Mouse (Mus musculus) heart, embryonic 15.5 days (tissue): Measurements from ENCODE around the gene Tmc4. TPM values are rescaled to one million over a fixed set of nuclear protein-coding genes. Genes with fewer than 3 reads are reported as not detected.
"Not testable (repeated sequence)": the region's sequence is repeated elsewhere in the genome, so short reads cannot be mapped to it uniquely, and the experiment has no call there.

Source experiments
- ATAC-seq: fragments of 200-750 bp; cut with Nextera tagmentation; replicated peaks from 2 replicates; pipeline ENCODE4 v1.8.0; 2017; ENCODE audit warnings: low read depth, moderate TSS enrichment; ENCODE audit not compliant: insufficient number of reproducible peaks, insufficient read depth, low FRiP score
- H3K27ac ChIP-seq: fragments of 300-500 bp; sonication (generic); 2 replicates; pipeline ENCODE4 v1.5.1; 2015; ENCODE audit warnings: mild to moderate bottlenecking, inconsistent platforms
- H3K27me3 ChIP-seq: fragments of 300-500 bp; sonication (generic); 2 replicates; pipeline ENCODE4 v1.6.1; 2015; ENCODE audit warnings: inconsistent platforms
- H3K36me3 ChIP-seq: fragments of 300-500 bp; sonication (generic); 2 replicates; pipeline ENCODE4 v1.6.1; 2015; ENCODE audit warnings: mild to moderate bottlenecking, inconsistent platforms
- H3K4me1 ChIP-seq: fragments of 300-500 bp; sonication (generic); replicated peaks from 2 replicates; pipeline ENCODE4 v1.6.1; 2015; ENCODE audit warnings: inconsistent platforms
- H3K4me2 ChIP-seq: fragments of 300-500 bp; sonication (generic); 2 replicates; pipeline ENCODE4 v1.6.1; 2015; ENCODE audit warnings: inconsistent platforms, mild to moderate bottlenecking, moderate library complexity
- H3K4me3 ChIP-seq: fragments of 300-500 bp; sonication (generic); 2 replicates; pipeline ENCODE4 v1.5.1; 2015; ENCODE audit warnings: mild to moderate bottlenecking, inconsistent platforms
- H3K9ac ChIP-seq: fragments of 300-500 bp; sonication (generic); 2 replicates; pipeline ENCODE4 v1.6.1; 2015; ENCODE audit warnings: mild to moderate bottlenecking, inconsistent platforms
- H3K9me3 ChIP-seq: fragments of 300-500 bp; sonication (generic); replicated peaks from 2 replicates; pipeline ENCODE4 v1.6.1; 2016; ENCODE audit warnings: inconsistent platforms
- WGBS: fragments of 180-500 bp; shearing (Covaris S2); methylation state at CpG from one replicate; pipeline ENCODE4 v1.1.7; 2015; ENCODE audit warnings: mixed read lengths; 5-methylcytosine and 5-hydroxymethylcytosine counted together
- polyA plus RNA-seq: library from polyadenylated mRNA; unstranded; fragments of >200 nt; fragmentation: Nextera tagmentation; extraction: Ambion mirVana; gene quantifications from 2 replicates; pipeline ENCODE4 v1.2.1, GENCODE M21; 2015

Gene Tmc4
- polyA plus RNA-seq, result 4.1 and 7.8 TPM in 2 replicates

DNA sequence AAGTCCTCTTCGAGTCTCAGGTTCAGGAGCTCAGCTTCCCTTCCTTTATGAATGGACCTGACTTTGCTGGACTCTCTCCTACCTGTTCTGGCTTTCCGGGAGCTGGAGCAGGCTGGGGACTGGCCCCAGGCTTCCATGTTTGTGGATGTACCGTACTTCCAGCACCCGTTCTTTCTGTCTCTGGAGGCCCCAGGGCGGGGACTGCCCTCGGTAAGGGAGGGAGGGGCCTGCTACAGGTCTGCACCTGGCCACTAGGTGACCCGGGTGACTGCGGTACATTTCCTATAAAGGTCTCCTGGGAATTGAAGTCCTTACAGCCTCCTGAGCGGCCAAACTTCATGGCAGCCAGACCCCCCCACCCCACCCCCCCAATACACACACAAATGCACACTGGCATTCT lies at the start of gene Tmc4:
Tmc4 (minus strand) TSS at position 212 of the 400 bp plus-strand sequence.
- no peaks in the 10 kb centered on the region for H3K4me1 ChIP-seq
- no peaks in the 10 kb centered on the region for H3K9me3 ChIP-seq
- H3K4me2 ChIP-seq, result no peak within 1 kb of the TSS
- H3K27ac ChIP-seq, result no peak within 1 kb of the TSS
- H3K36me3 ChIP-seq, result no peaks in the 10 kb centered on the region
- no peak for ATAC-seq
- peak within 1 kb of the TSS; percentile 3; the same call in 1 of the 2 replicates for H3K4me3 ChIP-seq
- 51% methylated on average over 9 of the region's 9 CpGs for WGBS
- H3K9ac ChIP-seq, result no peak within 1 kb of the TSS
- no peaks in the 10 kb centered on the region for H3K27me3 ChIP-seq

DNA sequence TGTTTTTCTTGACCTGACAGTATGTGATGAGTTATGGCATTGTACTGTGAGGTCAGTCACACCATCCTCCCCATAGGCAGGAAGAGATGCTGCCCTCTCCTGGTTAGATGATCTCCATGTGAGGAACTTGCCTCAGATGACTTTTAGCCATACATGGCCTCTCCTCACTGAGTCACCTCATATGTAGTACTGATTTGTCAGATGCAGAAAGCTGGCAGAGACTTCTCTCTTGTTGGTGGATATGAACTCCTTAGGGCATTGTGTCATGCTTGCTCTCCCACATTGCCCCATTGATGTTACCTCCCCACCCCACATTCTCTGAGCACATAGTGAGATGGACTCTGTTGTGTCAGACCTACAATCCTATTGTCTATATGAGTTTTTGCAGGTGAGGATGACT lies 48.1 kb upstream of the Tmc4 start:
- H3K4me3 ChIP-seq, H3K4me2 ChIP-seq, ATAC-seq, H3K36me3 ChIP-seq, H3K4me1 ChIP-seq, H3K27me3 ChIP-seq, H3K27ac ChIP-seq, H3K9ac ChIP-seq, H3K9me3 ChIP-seq: not testable (repeated sequence)

DNA sequence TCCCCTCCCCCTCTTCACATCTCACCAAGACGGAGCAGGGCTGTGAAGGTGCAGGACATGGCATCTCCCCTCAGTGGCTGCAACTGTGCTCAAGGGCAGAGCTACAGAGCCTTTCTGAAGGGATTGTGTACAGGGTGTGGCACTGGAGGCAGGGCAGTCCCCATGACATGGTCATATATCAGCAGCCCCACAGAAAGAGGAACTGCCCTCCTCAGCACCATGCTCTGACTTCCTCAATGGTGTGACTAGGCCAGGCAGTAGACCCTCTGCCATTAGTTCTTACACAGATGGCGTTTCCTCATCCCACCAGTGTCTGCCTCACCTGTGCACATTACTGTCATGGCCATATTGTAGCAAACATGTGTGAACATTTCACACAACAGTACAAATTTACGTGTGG lies 42.9 kb upstream of the Tmc4 start, which contains the start of gene Pirb:
Pirb (minus strand) TSS at position 124 of the 400 bp plus-strand sequence.
- not testable (repeated sequence) for H3K4me2 ChIP-seq, H3K9ac ChIP-seq, ATAC-seq, H3K4me1 ChIP-seq, H3K36me3 ChIP-seq, H3K27me3 ChIP-seq, H3K9me3 ChIP-seq, H3K27ac ChIP-seq, H3K4me3 ChIP-seq
- 27% methylated on average over 1 of the region's 3 CpGs for WGBS

DNA sequence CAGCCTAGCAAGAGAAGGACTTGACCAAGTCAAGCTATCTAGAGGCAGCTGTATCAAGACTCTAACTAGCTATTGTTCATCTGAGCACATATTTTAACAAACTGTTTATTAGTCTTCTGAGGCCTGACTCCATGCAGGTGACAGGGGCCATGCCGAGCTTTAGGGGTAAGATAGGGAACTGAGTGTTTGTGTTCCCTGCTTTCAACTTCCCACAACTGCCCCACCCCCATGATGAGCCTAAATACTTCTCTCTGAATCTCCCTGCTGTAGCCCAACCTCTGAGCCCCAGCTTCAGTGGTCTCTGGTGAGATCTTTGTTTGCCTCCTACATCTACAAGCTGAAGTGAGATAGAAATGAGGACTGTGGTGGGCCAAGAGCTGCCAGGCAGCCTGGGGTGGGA lies 37.9 kb upstream of the Tmc4 start:
- Histone ChIP-seq H3K9me3 (no peaks in the 10 kb centered on the region), H3K4me1 (no peaks in the 10 kb centered on the region), H3K36me3 (no peaks in the 10 kb centered on the region), H3K4me2 (no peak overlapping the region), H3K9ac (no peak overlapping the region), H3K27ac (no peak overlapping the region), H3K4me3 (no peak overlapping the region), H3K27me3 (no peaks in the 10 kb centered on the region)
- ATAC-seq, result no peak
- 30% methylated on average over 1 of the region's 1 CpGs for WGBS

DNA sequence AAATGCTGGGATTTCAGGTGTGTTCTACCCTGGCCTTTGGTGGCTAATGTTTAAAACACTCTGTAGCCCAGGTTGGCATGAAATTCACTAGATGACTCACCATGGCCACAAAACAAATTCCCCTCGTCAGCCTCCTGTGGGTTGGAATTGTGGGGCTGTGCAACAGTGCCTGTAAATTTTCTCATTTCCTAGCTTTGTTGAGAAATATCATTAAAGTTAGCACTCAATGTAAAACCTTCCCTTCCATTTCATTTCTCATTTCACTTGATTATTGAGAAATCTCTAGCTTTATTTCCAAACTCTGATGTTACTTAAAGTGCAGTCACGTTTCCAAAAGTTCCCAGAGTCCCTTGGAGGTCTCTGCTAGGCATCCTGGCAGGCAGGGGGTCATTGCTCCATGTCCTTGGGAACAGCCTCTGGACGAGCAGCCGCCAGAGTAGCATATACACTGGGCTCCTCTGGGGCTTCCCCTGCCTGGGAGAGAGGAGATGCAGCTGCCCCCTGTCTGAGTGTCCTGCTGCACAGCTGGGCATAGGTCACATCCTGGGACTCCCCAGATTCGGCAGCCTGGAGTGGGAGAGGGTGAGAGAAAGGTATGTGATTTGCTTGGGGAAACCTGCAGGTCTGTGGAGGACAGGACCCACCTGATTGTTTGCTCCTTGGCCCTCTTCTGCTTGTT lies 35.0 kb upstream of the Tmc4 start:
- H3K9me3 ChIP-seq, result no peaks in the 10 kb centered on the region
- H3K27ac ChIP-seq, result no peak overlapping the region
- no peaks in the 10 kb centered on the region for H3K27me3 ChIP-seq
- H3K4me3 ChIP-seq, result no peak overlapping the region
- H3K4me1 ChIP-seq, result no peaks in the 10 kb centered on the region
- ATAC-seq, result no peak
- H3K4me2 ChIP-seq, result no peak overlapping the region
- H3K36me3 ChIP-seq, result 0 out of 2 replicates have a peak, but pooled peaks cover 3% of the 10 kb centered on the region
- 33% methylated on average over 5 of the region's 5 CpGs for WGBS
- H3K9ac ChIP-seq, result no peak overlapping the region

DNA sequence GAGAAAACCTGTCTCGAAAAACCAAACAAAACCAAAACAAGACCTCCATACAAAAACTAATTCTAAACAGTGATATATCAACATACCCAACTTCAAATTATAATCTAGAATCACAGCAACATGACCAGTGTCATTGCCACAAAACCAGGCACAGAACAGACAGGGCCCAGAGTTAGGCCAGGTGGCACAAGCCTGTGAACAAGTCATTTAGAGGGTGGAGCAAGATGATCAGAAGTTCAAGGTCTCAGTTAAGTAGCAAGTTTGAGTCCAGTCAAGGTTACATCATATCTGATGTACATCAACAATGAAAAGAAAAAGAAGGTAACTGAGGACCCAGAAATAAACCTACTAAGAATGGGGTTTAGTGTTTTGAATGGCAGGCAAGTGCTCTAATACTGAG lies 31.6 kb upstream of the Tmc4 start:
- no peak overlapping the region for H3K4me2 ChIP-seq
- H3K4me1 ChIP-seq, result peaks cover 18% of the 10 kb centered on the region
- H3K4me3 ChIP-seq, result no peak overlapping the region
- 57% methylated on average over 1 of the region's 1 CpGs for WGBS
- no peak overlapping the region for H3K27ac ChIP-seq
- no peak for ATAC-seq
- H3K9me3 ChIP-seq, result no peaks in the 10 kb centered on the region
- no peak overlapping the region for H3K9ac ChIP-seq
- peaks cover 19% of the 10 kb centered on the region for H3K36me3 ChIP-seq
- H3K27me3 ChIP-seq, result no peaks in the 10 kb centered on the region

DNA sequence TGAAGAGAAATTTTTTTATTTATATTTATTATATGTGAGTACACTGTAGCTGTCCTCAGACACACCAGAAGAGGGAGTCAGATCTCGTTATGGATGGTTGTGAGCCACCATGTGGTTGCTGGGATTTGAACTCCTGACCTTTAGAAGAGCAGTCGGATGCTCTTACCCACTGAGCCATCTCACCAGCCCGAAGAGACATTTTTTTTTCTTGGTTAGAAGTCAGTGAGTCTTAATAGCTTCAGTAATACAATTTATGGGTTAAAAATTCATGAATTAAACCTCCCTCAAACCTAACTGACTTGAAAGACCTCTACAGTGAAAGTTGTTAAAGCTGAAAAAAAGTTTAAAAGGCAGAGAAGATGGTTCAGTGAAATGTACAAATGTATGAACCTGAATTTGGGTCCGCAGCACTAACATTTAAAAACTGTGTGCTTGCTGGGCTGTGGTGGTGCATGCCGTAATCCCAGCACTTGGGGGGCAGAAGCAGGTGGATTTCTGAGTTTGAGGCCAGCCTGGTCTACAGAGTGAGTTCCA lies 31.2 kb upstream of the Tmc4 start:
- Histone ChIP-seq H3K36me3 (peaks cover 19% of the 10 kb centered on the region), H3K4me1 (peaks cover 18% of the 10 kb centered on the region)
- H3K27ac ChIP-seq, H3K9ac ChIP-seq, ATAC-seq, H3K4me3 ChIP-seq, H3K27me3 ChIP-seq, H3K4me2 ChIP-seq, H3K9me3 ChIP-seq: not testable (repeated sequence)
- WGBS, result 46% methylated on average over 5 of the region's 5 CpGs

DNA sequence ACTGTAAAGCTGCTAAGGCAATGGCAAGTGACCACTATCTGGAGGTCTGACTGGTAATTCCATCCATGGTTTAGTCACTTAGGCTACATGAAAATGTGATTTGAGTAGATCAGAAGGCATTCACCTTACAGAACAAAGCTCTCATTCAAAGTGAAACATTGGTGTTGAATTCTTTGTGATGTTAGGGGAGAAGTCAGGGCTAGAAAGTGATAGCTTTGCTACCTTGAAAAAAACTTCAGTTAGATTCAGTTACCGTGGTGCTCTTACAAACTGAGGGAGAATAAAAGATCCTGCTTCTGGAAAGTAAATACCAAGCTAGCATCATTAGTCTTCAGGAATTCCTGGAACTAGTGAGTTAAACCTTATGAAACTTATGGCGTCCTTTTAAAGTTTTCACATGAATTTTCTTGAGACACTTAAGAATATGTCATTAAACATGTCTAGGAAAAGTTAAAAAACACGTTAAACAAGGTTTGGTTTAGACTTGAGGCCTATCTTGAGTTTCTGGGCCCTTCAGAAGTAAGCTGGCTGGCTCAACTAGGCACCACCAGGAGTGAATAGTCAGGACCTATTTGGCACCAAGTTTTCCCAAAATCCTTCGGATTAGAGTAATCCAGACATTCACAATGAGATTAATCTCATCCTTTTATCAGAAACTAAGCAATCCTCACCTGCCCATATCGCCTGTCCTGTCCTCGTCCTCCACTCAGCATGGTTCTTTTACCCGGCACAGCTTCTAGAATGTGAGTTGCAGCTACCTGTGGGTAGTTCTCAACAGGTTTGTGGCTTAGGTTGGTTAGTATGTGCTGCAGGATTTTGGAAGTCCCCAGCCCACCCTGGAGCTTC lies 30.4 kb upstream of the Tmc4 start:
- WGBS, result 42% methylated on average over 7 of the region's 7 CpGs

DNA sequence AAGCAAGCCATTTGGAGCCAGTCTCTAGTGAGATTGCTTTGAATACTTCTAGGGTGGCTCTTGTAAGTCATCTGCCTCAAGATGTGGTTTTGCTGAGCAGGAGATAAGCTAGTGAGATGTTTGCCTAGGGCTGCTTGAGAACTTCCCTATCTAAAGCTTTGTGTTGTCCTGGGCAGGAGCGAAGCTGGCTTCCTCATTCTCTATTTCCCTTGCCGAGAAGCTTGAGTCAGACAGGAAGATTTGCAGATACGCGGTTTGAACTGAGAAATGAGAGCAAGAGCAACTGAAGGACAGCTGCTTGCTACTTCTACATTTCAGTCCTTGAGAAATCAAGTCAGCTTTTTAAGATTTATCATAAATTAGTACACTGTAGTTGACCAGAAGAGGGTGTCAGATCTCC lies 29.7 kb upstream of the Tmc4 start:
- Histone ChIP-seq H3K4me2 (no peak overlapping the region), H3K9ac (no peak overlapping the region), H3K36me3 (peaks cover 19% of the 10 kb centered on the region), H3K9me3 (no peaks in the 10 kb centered on the region), H3K4me1 (peaks cover 18% of the 10 kb centered on the region), H3K27me3 (no peaks in the 10 kb centered on the region), H3K27ac (no peak overlapping the region), H3K4me3 (no peak overlapping the region)
- no peak for ATAC-seq
- WGBS, result 53% methylated on average over 4 of the region's 4 CpGs

More for the DNA sequence above, 30.4 kb upstream of the Tmc4 start:
- no peak overlapping the region for H3K9ac ChIP-seq
- peaks cover 18% of the 10 kb centered on the region for H3K4me1 ChIP-seq
- peaks cover 19% of the 10 kb centered on the region for H3K36me3 ChIP-seq
- H3K27me3 ChIP-seq, result no peaks in the 10 kb centered on the region
- no peak overlapping the region for H3K4me3 ChIP-seq
- no peak for ATAC-seq
- no peak overlapping the region for H3K4me2 ChIP-seq
- no peak overlapping the region for H3K27ac ChIP-seq
- H3K9me3 ChIP-seq, result no peaks in the 10 kb centered on the region

DNA sequence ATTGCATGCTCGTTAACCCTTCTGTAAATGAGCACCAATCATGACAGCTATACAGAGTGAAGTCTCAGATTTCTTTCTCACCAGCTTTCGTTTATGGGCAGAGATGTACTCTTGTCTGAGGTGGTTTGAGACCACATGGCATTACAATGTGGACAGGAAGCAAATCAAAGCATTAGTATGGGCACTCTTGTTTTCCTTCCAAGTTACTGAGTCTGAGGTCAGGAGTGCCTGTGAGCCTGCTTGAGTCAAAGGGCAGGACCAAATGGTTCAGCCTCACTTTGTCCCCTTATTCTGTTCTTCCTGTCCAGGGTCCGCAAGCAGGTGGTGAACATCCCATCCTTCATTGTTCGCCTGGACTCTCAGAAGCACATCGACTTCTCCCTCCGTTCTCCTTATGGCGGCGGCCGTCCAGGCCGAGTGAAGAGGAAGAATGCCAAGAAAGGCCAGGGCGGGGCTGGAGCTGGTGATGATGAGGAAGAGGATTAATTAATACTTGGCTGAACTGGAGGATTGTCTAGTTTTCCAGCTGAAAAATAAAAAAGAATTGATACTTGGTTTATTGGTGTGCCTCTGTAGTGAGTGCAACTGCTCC lies 29.1 kb upstream of the Tmc4 start:
- H3K36me3 ChIP-seq, result peaks cover 19% of the 10 kb centered on the region
- ATAC-seq, result no peak
- WGBS, result 48% methylated on average over 11 of the region's 11 CpGs
- peak overlapping the region; percentile 79; the same call in 1 of the 2 replicates for H3K4me3 ChIP-seq
- no peaks in the 10 kb centered on the region for H3K27me3 ChIP-seq
- no peaks in the 10 kb centered on the region for H3K9me3 ChIP-seq
- H3K27ac ChIP-seq, result peak overlapping the region; percentile 26; the same call in 1 of the 2 replicates
- peaks cover 18% of the 10 kb centered on the region for H3K4me1 ChIP-seq
- peak overlapping the region; percentile 79 for H3K4me2 ChIP-seq
- no peak overlapping the region for H3K9ac ChIP-seq

DNA sequence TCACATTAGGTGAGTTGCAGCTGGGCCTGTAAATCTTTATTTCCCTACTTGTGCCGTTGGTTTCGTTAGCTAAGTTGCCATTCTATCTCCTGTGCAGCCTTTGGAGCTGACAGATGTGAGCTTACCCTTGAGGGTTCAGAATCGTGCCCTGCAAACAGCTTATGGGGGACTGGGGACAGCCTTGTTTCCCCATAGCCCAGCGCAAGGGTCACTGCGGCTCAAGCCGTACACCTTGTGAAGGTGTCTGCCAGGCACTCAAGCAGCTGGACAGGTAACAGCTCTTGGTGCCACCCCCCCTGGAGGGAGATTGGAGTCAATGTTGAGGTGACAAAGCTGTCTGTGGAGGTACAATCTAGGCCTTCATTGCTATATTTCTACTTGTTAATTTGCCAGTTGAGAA lies 28.6 kb upstream of the Tmc4 start:
- Histone ChIP-seq H3K27me3 (no peaks in the 10 kb centered on the region), H3K9me3 (no peaks in the 10 kb centered on the region), H3K36me3 (peaks cover 23% of the 10 kb centered on the region), H3K4me1 (peaks cover 18% of the 10 kb centered on the region), H3K4me2 (peak overlapping the region; percentile 79), H3K4me3 (peak overlapping the region; percentile 79), H3K27ac (peak overlapping the region; percentile 26; the same call in 1 of the 2 replicates), H3K9ac (peak overlapping the region; percentile 76)
- ATAC-seq, result no peak
- WGBS, result 29% methylated on average over 6 of the region's 6 CpGs
